Mouse (Mus musculus): Measurements from ENCODE around the gene Pacs2.

DNA sequence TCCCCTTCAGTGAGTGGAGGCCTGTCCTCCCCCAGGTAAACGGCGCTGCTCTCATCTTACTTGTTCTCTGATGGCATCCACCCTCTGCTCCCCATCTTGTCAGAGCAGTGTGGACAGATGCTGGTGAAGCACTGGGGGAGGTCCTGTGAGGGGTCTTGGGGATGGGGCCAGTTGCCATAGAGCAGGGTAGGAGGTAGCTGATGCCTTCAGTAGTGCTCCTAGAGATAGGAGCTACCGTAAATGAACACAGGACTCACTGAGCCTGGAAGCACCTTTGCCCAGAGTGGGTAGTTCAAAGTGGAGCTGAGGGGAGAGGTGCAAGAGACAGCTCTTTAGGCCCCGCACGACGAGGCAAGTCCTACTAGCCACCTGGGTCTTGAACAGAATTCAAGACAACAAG, 55.1 kb downstream of the Pacs2 start:
- TF ChIP-seq POLR2A (IDR thresholded peaks at IDR 0.05; ENCODE audit: low read depth, low read length) (no peak), CTCF (IDR thresholded peaks at IDR 0.05; ENCODE audit: extremely low read depth, insufficient read length, insufficient replicate concordance, low read depth, low read length) (no peak)
